Mouse (Mus musculus) c-Kit-positive CD71-positive TER-119-negative erythroid progenitor cells, embryonic 14.5 days (primary cell): Measurements from ENCODE around the gene Chmp2a.

ENCODE experiments used
- DNase-seq: peaks from one replicate; pipeline ENCODE4 v3.0.0-alpha.2; 2013; ENCODE audit warnings: low read depth

Chmp2a gene

GRCm38 (mm10) chr7:13033451-13034147 is 1.0 kb downstream of the Chmp2a start:
- DNase-seq: no peak

- no peak for DNase-seq
These were observed 2.1 kb downstream of the Chmp2a start for GRCm38 (mm10) chr7:13032541-13032940.

- DNase-seq: no peak
These were observed 2.6 kb downstream of the Chmp2a start for GRCm38 (mm10) chr7:13031983-13032382.

GRCm38 (mm10) chr7:13031069-13031468 is 3.5 kb downstream of the Chmp2a start:
- DNase-seq: no peak

- DNase-seq: no peak
These were observed 5.6 kb downstream of the Chmp2a start for GRCm38 (mm10) chr7:13028986-13029385.

GRCm38 (mm10) chr7:13025511-13026112 is 9.0 kb downstream of the Chmp2a start:
- no peak for DNase-seq

- DNase-seq: no peak
These were observed 9.8 kb downstream of the Chmp2a start for GRCm38 (mm10) chr7:13024805-13025204.

- DNase-seq: peak; percentile 85
These were observed 10.5 kb downstream of the Chmp2a start for GRCm38 (mm10) chr7:13023928-13024731.

GRCm38 (mm10) chr7:13022773-13023535 is 11.7 kb downstream of the Chmp2a start:
- DNase-seq: no peak

- DNase-seq: no peak
These were observed 19.4 kb downstream of the Chmp2a start for GRCm38 (mm10) chr7:13015217-13015616.

GRCm38 (mm10) chr7:13014275-13014839 is 20.2 kb downstream of the Chmp2a start:
- DNase-seq: no peak

- DNase-seq: no peak
These were observed 20.9 kb downstream of the Chmp2a start for GRCm38 (mm10) chr7:13013671-13014070.

- no peak for DNase-seq
These were observed 24.4 kb downstream of the Chmp2a start, which contains the start of gene Zbtb45 for GRCm38 (mm10) chr7:13010005-13010908. Gene Zbtb45, minus strand, starts transcription at chr7:13010034.

- peak; percentile 90 for DNase-seq
These were observed 25.2 kb downstream of the Chmp2a start for GRCm38 (mm10) chr7:13009143-13010004.

GRCm38 (mm10) chr7:13007341-13008092 is 27.1 kb downstream of the Chmp2a start:
- DNase-seq: no peak

GRCm38 (mm10) chr7:13006531-13006930 is 28.1 kb downstream of the Chmp2a start:
- DNase-seq: no peak

- DNase-seq: no peak
These were observed 28.6 kb downstream of the Chmp2a start for GRCm38 (mm10) chr7:13006011-13006410.

GRCm38 (mm10) chr7:13003380-13003779 is 31.2 kb downstream of the Chmp2a start:
- no peak for DNase-seq

- no peak for DNase-seq
These were observed 33.0 kb downstream of the Chmp2a start for GRCm38 (mm10) chr7:13001584-13001983.
